Mouse (Mus musculus): ENCODE data around the gene Metrn. TPM values are rescaled to one million over a fixed set of nuclear protein-coding genes. Genes with fewer than 3 reads are reported as not detected.

Gene Metrn
- total RNA-seq, 2 experiments from 2014 or later, result 40.4 to 41.0 TPM

DNA sequence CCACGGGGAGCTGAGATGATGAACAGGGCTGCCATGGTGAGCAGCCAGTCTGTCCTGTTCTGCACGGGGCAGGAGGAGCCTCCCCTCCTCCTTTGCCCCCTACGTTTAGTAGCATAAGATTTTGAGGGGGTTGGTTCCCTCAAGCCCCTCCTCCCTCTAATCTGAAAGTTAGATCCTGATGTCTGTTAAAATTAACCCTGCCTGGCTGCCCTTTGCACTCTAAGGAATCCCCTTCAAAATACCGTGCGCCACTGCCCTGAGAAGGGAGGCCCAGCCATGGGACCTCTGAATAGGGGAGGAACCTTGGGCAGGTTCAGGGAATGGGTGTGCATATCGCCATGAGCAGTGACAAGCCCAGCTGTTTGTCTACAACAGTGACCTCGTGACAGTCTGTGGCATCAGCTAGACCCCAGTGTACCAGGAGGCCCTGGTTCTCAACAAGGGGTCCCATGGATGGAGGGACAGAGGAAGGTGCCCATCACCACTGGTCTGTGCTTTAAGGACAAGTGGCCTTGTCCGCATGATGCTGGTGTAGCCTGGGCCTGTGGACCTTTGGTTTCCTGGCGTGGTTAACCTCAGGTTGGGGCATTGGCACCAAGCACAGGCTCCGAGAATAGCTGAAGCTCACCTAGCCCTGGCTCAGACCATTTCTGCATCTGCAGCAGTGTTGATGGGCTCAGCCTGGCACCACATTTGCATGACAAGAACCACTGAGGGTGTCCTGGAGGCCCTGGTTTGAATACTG, 21.4 kb downstream of the Metrn start:
- TF ChIP-seq CTCF (IDR thresholded peaks at IDR 0.05), result no peak
- DNase-seq, result no peak
- Histone ChIP-seq H3K27ac (no peak overlapping the region), H3K4me3 (no peak overlapping the region)
- intact Hi-C loops (cut with DNase I), result no loop called here

DNA sequence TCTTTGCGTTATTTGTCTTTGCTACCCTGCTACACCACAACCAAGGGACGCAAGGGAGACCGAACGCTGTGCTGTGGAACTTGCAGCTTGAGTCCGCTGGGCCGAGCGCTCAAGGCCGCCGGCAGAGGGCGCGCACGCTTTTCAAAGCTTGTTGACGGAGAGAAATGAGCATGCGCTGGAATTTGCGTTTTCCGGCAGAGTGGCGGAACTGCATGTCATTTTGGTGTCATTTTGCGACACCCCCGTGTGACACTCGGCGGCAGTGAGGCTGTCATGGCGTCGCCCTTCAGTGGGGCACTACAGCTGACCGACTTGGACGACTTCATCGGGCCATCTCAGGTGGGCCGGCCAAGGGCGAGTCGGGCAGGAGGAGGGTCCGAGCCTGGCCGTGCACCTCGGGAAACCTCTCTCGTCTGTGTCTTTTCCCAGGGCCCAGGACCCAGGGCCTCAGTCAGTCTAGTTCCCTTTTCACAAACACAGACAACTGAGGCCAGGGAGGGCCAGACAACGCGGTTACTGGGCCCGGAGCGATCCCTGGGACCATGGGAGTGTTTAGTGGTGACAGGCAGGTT, 23.3 kb downstream of the Metrn start, which contains the start of gene Narfl:
Gene Narfl (plus strand): TSS at position 228 of the 572 bp plus-strand sequence.
- peak; percentile 97 for DNase-seq
- TF ChIP-seq CTCF (IDR thresholded peaks at IDR 0.05), result peak; percentile 99
- intact Hi-C loops (cut with DNase I), result loop anchor here (1.0 kb wide), 1 partner anchor 28 kb away; no protein-coding TSS in a partner anchor
- Histone ChIP-seq H3K27ac (peak within 1 kb of the TSS; percentile 95), H3K4me3 (peak within 1 kb of the TSS; percentile 83)

DNA sequence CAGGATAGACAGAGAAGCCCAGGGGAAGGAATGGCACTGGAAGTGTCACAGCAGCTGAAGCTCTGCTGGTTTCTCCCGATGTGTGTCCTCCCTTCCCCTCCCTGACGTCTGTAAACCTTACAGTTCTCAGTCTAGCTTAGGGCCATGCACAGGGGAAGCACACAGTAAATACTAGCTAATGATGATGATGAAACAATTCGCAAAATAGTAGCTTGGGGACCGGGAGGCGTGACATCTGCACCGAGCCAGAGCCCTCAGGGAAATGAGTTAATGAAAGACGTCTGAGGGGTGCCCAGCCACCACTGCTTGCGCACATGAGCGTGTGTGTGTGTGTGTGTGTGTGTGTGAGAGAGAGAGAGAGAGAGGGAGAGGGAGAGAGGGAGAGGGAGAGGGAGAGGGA, 27.6 kb downstream of the Metrn start:
- no peak for DNase-seq
- TF ChIP-seq CTCF (IDR thresholded peaks at IDR 0.05), result no peak
- Histone ChIP-seq H3K27ac (no peak overlapping the region), H3K4me3 (no peak overlapping the region)
- intact Hi-C loops (cut with DNase I), result no loop called here

DNA sequence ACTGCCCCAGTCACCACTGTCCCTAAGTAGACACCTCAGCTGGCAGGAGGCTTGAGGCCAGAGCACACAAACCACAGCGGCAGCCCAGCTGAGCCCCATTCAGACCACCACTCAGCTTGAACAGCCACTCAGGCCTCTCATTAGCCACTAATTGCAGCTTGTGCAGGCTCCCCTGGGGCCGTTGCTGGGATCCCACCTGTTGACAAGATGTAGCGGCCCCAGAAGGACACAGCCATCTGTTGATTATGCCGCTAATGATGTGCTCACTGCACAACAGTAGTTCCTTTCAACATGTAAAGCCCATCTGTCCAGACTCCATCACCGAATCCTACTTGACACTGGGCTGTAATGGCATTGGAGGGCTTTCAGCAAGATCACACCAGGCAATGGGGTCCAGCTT, 31.1 kb downstream of the Metrn start:
- TF ChIP-seq CTCF (IDR thresholded peaks at IDR 0.05), result no peak
- no peak overlapping the region for H3K4me3 ChIP-seq
- DNase-seq, result no peak
- no peak overlapping the region for H3K27ac ChIP-seq
- intact Hi-C loops (cut with DNase I), result no loop called here

DNA sequence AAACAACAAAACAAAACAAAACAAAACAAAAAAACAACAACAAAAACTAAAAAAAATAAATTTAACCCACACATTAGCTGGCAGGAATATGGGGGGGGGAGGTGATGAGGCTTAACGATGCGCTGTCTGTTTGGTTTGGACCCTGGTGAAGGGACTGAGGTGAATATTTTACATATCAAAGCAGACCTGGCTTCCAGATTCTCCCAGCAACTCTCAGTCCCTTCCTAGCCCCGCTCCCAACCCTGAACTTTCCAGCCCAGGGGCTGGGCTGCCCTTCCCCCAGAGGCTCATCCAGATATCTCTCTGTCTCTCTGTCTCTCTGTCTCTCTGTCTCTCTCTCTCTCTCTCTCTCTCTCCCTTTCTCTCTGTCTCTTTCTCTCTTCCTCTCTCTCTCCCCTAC, 34.3 kb downstream of the Metrn start:
- no peak for TF ChIP-seq CTCF (IDR thresholded peaks at IDR 0.05)
- no peak for DNase-seq
- H3K4me3 ChIP-seq, result no peak overlapping the region
- intact Hi-C loops (cut with DNase I), result no loop called here
- no peak overlapping the region for H3K27ac ChIP-seq

DNA sequence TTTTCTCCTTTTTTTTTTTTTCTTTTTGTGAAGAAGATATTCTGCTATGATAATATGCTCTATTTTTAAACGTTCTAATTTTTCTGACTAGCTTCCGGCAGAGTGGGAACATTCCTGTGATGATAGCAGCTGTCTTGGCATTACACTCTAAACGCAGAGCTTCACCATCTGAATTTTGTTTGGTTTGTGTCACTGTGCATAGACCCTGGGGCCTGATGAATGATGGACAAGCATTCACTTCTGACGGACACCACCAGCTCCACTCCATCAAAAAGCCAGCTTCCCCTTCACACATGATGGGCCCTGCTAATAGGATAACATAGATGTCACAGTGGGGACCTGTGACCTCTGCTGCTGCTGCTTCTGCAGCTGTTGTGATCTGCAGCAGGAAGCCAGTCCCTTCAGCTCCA, 35.4 kb downstream of the Metrn start:
- intact Hi-C loops (cut with DNase I), result no loop called here
- peak overlapping the region; percentile 32; the same call in 1 of the 2 replicates for H3K27ac ChIP-seq
- no peak for DNase-seq
- TF ChIP-seq CTCF (IDR thresholded peaks at IDR 0.05), result no peak
- no peak overlapping the region for H3K4me3 ChIP-seq

DNA sequence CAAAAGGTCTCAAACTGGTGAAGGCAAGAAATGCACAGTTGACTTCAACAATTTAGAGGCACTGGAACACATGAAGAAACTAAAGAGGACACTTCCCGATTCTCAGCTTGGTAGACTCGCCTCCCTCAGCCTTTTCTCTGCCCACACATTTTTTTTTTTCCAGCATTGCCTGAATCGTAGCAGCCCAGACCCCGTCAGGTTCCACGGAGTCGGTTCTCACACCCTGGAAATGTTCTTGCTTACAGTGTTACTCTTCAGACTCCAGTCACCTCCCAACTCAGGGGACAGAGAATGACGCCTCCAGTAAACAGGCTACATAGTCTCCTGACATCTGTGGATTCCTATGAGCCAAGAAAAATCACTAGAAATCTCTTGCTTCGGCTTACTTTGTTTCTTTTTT, 36.8 kb downstream of the Metrn start:
- TF ChIP-seq CTCF (IDR thresholded peaks at IDR 0.05), result no peak
- no peak for DNase-seq
- no peak overlapping the region for H3K4me3 ChIP-seq
- no peak overlapping the region for H3K27ac ChIP-seq
- intact Hi-C loops (cut with DNase I), result no loop called here

DNA sequence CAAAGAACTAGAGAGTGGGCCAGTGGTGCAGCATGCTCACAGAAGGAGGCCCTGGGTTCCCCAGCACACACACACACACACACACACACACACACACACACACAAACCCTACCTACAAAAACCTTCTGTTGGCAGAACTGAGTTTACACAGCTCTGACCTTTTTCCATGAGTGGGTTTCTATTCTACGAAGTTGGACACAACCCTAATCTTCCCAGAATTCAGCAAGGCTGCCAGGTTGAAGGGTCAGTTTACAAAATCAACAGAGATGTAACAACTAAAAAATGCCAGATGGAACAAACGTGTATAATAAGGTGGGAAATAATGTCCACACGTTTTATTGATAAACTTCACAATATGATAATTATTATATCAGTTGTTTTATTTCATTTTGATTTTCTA, 39.2 kb downstream of the Metrn start:
- no peak overlapping the region for H3K27ac ChIP-seq
- H3K4me3 ChIP-seq, result no peak overlapping the region
- intact Hi-C loops (cut with DNase I), result no loop called here
- TF ChIP-seq CTCF (IDR thresholded peaks at IDR 0.05), result no peak
- no peak for DNase-seq

DNA sequence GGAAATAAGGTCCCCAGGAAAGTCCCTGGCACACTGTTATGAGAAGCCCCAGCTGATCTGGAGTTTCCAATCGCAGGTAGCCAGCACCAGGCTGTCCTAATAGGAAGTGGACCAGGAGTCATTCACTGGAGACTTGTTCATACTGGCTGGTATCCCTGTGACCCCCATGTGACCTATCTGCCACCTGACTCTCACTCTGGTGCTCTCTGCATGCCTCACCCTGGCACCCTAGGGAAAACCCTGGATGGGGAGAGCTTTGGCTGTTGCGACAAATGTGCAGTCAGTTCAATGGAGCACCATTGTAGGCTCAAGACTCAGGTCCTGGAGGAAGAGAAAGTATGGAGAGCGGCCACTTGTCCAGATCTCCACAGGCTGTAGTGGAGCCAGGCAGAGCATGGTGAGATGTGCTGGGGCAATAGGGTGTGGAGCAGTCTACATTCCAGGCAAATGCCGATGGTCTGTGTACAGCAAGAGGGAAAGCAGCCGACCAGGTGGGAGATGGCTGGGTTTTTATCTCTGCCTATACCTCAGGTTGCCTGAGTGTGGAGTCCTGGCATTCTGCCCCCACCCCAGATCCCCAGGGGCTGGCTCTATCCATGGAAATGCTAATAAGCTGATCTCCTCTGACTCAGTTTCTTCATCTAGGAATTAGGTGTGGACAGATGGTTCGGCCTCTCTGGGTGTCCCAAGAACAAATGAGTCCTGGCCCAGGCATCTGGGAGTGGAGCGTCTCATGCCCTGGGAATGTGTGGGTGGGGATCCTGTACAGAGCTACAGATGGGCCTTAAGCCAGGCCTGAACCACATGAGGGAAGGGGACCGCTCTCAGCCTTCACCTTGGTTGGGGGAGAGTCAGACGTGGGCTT, 40.3 kb downstream of the Metrn start:
- DNase-seq, result no peak
- no peak for TF ChIP-seq CTCF (IDR thresholded peaks at IDR 0.05)
- H3K4me3 ChIP-seq, result no peak overlapping the region
- intact Hi-C loops (cut with DNase I), result no loop called here
- H3K27ac ChIP-seq, result no peak overlapping the region

DNA sequence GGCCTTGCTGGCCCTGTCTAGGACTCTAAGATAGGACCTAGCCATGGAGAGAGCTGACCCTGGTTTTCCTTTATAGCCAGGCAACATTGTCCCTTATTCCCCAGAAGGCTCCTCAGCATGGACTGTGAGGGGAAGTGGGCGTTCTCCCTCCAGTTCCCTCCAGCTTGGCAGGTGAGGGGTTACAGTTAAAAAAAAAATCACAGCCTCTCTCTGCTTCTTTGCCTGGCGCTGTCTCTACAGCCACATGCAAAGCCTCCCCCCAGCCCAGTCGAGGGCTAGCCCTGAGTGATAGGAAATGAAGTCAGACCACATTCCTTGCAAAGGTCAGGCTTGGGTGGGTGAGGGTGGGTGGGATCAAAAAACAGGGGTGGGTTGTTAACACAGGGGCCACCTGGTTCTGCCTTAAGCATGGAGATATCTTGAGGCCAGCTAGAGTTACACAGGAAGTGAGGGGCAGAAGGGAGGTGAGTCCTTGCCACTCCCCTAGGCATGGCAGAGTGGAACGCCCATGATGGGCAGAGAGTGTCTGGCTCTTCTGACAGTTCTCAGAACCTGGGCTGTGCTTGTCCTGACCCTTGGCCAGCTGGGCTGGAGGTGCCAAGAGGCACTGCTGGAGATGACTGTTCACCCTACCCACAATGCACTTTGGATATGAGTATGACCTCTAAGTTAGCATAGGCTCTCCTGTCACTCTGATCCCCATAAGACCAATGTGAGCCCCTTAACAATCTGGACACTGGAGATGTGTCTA, 41.1 kb downstream of the Metrn start:
- no peak for TF ChIP-seq CTCF (IDR thresholded peaks at IDR 0.05)
- Histone ChIP-seq H3K27ac (no peak overlapping the region), H3K4me3 (no peak overlapping the region)
- no peak for DNase-seq
- intact Hi-C loops (cut with DNase I), result no loop called here

DNA sequence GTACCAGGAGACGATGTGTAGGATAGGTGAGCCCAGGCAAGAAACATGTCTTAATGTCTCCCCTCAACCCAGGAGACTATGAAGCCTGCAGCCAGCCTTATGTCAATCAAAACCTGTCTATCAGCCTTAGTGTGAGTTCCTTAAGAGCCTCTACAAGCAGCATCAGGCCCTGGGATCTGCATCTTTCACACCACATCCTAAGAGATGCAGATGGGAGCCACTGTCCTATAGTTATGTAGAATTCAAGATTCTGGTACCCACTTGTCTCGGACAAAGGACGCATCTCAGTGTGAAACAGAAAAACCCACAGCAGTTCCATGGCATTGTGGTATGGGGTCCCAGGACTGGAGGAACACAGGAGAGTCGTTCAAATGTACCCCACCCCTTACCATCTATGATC, 41.9 kb downstream of the Metrn start:
- Histone ChIP-seq H3K4me3 (no peak overlapping the region), H3K27ac (no peak overlapping the region)
- TF ChIP-seq CTCF (IDR thresholded peaks at IDR 0.05), result no peak
- intact Hi-C loops (cut with DNase I), result no loop called here
- no peak for DNase-seq

DNA sequence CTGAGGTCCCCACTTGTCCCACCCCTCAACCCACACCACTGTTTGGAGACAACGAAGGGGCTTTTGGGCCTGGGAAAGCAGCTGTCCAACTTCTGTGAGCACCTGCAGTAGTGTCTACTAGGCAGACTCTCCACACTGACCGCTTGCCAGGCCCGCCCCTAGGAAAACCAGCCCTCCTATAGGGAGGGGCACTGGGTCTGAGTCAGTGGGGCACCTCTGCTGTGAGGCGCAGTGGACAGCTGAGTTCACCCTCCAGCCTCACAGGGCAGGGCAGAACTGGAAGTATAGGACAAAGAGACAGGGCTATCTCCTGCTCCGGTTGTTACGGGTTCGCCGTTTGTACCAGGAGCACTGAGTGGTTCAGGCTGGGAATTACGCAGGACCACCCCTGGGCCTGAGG, 42.7 kb downstream of the Metrn start, which contains the start of gene Msln:
Gene Msln (minus strand): TSS at position 138 of the 400 bp plus-strand sequence.
- no peak for DNase-seq
- no peak within 1 kb of the TSS for H3K4me3 ChIP-seq
- no peak within 1 kb of the TSS for H3K27ac ChIP-seq
- TF ChIP-seq CTCF (IDR thresholded peaks at IDR 0.05), result no peak
- intact Hi-C loops (cut with DNase I), result no loop called here

Measured in gastrocnemius, adult 2 months (tissue).